Mouse (Mus musculus) liver, postnatal 0 days (tissue): ENCODE measurements around the gene Dnm1. TPM values are rescaled to one million over a fixed set of nuclear protein-coding genes. Genes with fewer than 3 reads are reported as not detected.

Experiments used
- ATAC-seq: fragments of 200-750 bp; cut with Nextera tagmentation; 2 replicates; pipeline ENCODE4 v1.8.0; 2017; ENCODE audit warnings: mild to moderate bottlenecking, moderate library complexity
- DNase-seq: peaks from one replicate; pipeline ENCODE4 v3.0.0-alpha.2; 2016
- H3K27ac ChIP-seq: fragments of 300-500 bp; sonication (generic); 2 replicates; pipeline ENCODE4 v1.5.1; 2014; ENCODE audit warnings: antibody characterized with exemption, moderate library complexity, mild to moderate bottlenecking, low read depth
- H3K27me3 ChIP-seq: fragments of 300-500 bp; sonication (generic); 2 replicates; pipeline ENCODE4 v1.6.1; 2014; ENCODE audit warnings: low read length, control low read depth, mixed read lengths; ENCODE audit not compliant: insufficient read depth
- H3K36me3 ChIP-seq: fragments of 300-500 bp; sonication (generic); replicated peaks from 2 replicates; pipeline ENCODE4 v1.6.1; 2014; ENCODE audit warnings: mild to moderate bottlenecking, control low read depth, low read length, moderate library complexity, mixed read lengths; ENCODE audit not compliant: insufficient read depth
- H3K4me1 ChIP-seq: fragments of 300-500 bp; sonication (generic); 2 replicates; pipeline ENCODE4 v1.6.1; 2014; ENCODE audit warnings: antibody characterized with exemption, mild to moderate bottlenecking, control low read depth; ENCODE audit not compliant: insufficient read depth
- H3K4me2 ChIP-seq: fragments of 300-500 bp; sonication (generic); 2 replicates; pipeline ENCODE4 v1.6.1; 2014; ENCODE audit warnings: low read depth, mild to moderate bottlenecking, low read length, moderate library complexity, mixed read lengths
- H3K4me3 ChIP-seq: fragments of 300-500 bp; sonication (generic); 2 replicates; pipeline ENCODE4 v1.5.1; 2014; ENCODE audit warnings: low read depth, low read length
- H3K9ac ChIP-seq: fragments of 300-500 bp; sonication (generic); replicated peaks from 2 replicates; pipeline ENCODE4 v1.6.1; 2014; ENCODE audit warnings: mild to moderate bottlenecking, moderate library complexity
- H3K9me3 ChIP-seq: fragments of 300-500 bp; sonication (generic); 2 replicates; pipeline ENCODE4 v1.6.1; 2016; ENCODE audit warnings: mild to moderate bottlenecking, control low read depth, low read length, mixed read lengths
- CTCF ChIP-seq: sonication (generic); IDR thresholded peaks from 2 replicates; pipeline ENCODE4 v1.5.1; 2016; ENCODE audit warnings: antibody characterized with exemption, low read depth
- EP300 ChIP-seq: IDR thresholded peaks from 2 replicates; pipeline ENCODE4 v1.6.1; 2016; ENCODE audit warnings: antibody characterized with exemption, low read depth, mild to moderate bottlenecking
- WGBS: fragments of 180-500 bp; shearing (Covaris S2); extraction: QIAGEN DNeasy Blood & Tissue Kit; methylation state at CpG from one replicate; pipeline ENCODE4 v1.1.7; 2014; ENCODE audit not compliant: insufficient replicate concordance; 5-methylcytosine and 5-hydroxymethylcytosine counted together
- polyA plus RNA-seq: library from polyadenylated mRNA; unstranded; fragments of >200 nt; fragmentation: Nextera tagmentation; extraction: Ambion mirVana; gene quantifications from 2 replicates; pipeline ENCODE4 v1.2.1, GENCODE M21; 2015

Gene Dnm1
- polyA plus RNA-seq, 1 experiment from 2014 or later: 0.25 TPM

- peaks cover 4% of the 10 kb centered on the region for H3K27me3 ChIP-seq
- no peak overlapping the region for H3K9ac ChIP-seq
- H3K4me3 ChIP-seq: no peak overlapping the region
- TF ChIP-seq EP300 (no peak), CTCF (no peak)
- H3K9me3 ChIP-seq: no peaks in the 10 kb centered on the region
- H3K36me3 ChIP-seq: no peaks in the 10 kb centered on the region
- no peak overlapping the region for H3K27ac ChIP-seq
- peaks cover 27% of the 10 kb centered on the region for H3K4me1 ChIP-seq
- no peak overlapping the region for H3K4me2 ChIP-seq
- ATAC-seq (no peak), DNase-seq (no peak)
- 66% methylated on average over 3 of the region's 3 CpGs for WGBS
Observed at GRCm38 (mm10) chr2:32357710-32358109, 4.6 kb upstream of the Dnm1 start.

DNA sequence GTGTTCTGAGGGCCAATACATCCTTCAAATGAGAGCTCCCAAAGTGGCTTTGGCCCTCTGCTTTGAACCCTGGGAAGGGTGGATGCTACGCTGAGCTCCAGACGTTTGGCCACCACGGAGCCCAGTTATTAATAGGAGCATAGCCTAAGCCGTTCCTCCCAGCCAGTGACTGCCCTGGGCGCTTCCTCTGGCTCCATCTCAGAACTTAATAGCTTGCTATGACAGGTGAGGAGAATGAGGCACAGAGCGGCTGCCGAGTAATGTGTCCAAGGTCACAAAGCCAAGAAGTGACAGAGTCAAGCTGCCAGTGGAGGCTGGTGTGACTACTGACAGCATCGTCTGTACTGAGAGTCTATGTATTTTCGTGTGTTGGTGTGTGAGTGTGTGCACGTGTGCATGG, 3.1 kb upstream of the Dnm1 start:
- Histone ChIP-seq H3K36me3 (no peaks in the 10 kb centered on the region), H3K9me3 (no peaks in the 10 kb centered on the region), H3K4me1 (peaks cover 23% of the 10 kb centered on the region), H3K27ac (no peak overlapping the region), H3K27me3 (peaks cover 19% of the 10 kb centered on the region), H3K4me2 (no peak overlapping the region), H3K4me3 (no peak overlapping the region), H3K9ac (no peak overlapping the region)
- 74% methylated on average over 10 of the region's 10 CpGs for WGBS
- no peak for DNase-seq
- no peak for ATAC-seq
- TF ChIP-seq CTCF (no peak), EP300 (no peak)

DNA sequence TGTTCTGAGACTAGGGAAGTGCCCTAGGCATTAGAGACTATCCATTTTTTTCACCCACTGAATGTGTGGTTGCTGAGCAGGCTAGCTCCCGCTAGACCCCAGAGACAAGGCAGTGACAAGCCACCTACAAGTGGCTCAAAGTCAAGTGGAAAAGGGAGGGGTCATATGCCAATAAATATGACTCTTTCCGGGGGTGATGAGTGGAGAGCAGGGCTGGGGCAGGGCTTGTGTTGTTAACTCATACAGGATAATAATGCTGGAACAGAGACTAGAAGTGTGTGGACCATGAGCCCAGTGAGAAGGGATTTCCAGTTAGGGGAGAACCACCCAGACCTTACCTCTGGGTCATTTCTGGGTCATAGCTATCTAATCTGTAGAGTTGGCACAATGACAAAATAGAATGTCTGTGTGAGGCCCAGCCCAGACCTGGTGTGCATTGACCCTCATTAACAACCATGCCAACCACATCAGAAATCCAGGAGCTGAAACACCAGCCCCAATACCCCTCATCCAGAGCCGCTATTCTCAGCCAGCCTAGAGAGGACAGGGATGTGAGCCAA, 1.3 kb upstream of the Dnm1 start:
- Histone ChIP-seq H3K27me3 (peaks cover 22% of the 10 kb centered on the region), H3K9ac (no peak overlapping the region), H3K4me2 (no peak overlapping the region), H3K4me1 (peaks cover 16% of the 10 kb centered on the region), H3K27ac (no peak overlapping the region), H3K4me3 (no peak overlapping the region), H3K36me3 (no peaks in the 10 kb centered on the region), H3K9me3 (no peaks in the 10 kb centered on the region)
- 80% methylated on average over 3 of the region's 3 CpGs for WGBS
- no peak for DNase-seq
- ATAC-seq: no peak
- TF ChIP-seq CTCF: no peak
- TF ChIP-seq EP300: no peak

GRCm38 (mm10) chr2:32353836-32354235, 698 bp upstream of the Dnm1 start:
- no peak overlapping the region for H3K4me2 ChIP-seq
- H3K27ac ChIP-seq: no peak overlapping the region
- no peak overlapping the region for H3K4me3 ChIP-seq
- no peaks in the 10 kb centered on the region for H3K9me3 ChIP-seq
- H3K9ac ChIP-seq: no peak overlapping the region
- ATAC-seq (no peak), DNase-seq (no peak)
- TF ChIP-seq EP300 (no peak), CTCF (no peak)
- H3K4me1 ChIP-seq: peaks cover 16% of the 10 kb centered on the region
- H3K27me3 ChIP-seq: peaks cover 22% of the 10 kb centered on the region
- H3K36me3 ChIP-seq: no peaks in the 10 kb centered on the region
- 49% methylated on average over 6 of the region's 6 CpGs for WGBS

DNA sequence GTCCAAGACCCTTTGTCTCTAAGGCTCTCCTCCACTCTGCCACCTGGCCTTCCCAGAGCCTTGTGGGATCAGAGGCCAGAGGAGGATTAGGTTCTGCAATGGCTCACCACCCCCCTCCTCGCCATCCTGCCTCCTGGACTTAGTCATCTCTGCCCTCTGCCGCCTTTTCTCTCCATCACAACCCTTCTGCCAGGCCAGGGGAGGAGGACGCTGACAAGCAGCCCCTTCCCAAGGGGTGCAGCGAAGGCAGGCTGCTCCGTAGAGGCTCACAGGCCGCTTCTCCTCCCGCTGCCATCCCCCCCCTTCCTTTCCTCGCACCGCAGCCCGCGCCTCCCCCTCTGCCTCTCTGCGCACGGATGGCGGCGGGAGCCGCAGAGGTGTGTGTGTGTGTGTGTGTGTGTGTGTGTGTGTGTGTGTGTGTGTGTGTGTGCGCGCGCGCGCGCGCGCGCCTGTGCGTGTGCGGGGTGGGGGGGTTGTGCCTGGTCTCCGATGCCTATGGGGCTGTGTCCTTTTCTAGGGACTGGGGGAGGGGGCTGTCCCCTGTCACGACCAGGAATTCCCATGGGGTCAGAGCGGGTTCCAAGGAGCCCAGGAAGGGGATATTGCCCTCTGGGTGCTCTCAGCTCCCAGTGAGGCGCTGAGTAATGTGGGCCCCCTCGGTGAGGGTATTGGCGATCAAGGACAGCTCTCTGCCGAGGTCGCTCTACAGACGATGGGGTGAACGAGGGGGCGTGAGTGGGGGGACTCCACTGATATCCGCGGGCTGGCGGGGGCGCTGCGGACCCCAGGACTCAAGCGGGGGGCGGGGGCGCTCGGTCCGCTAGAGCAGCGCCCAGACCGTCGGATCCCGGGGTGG, 759 bp downstream of the Dnm1 start, which contains the start of gene Ciz1:
TSS of gene Ciz1 (plus strand) at position 177 of the 856 bp plus-strand sequence.
- Histone ChIP-seq H3K9ac (peak within 1 kb of the TSS; percentile 42), H3K36me3 (no peaks in the 10 kb centered on the region), H3K9me3 (no peaks in the 10 kb centered on the region), H3K27me3 (peaks cover 22% of the 10 kb centered on the region), H3K27ac (no peak within 1 kb of the TSS), H3K4me3 (peak within 1 kb of the TSS; percentile 59), H3K4me1 (peaks cover 16% of the 10 kb centered on the region), H3K4me2 (peak within 1 kb of the TSS; percentile 97)
- no peak for TF ChIP-seq EP300
- ATAC-seq: 0 out of 2 replicates have a peak, but pooled peaks have one; percentile 2
- DNase-seq: no peak
- WGBS: 2% methylated on average over 28 of the region's 52 CpGs

GRCm38 (mm10) chr2:32351471-32351961, 1.6 kb downstream of the Dnm1 start:
- H3K9ac ChIP-seq: no peak overlapping the region
- H3K4me3 ChIP-seq: no peak overlapping the region
- H3K4me1 ChIP-seq: peaks cover 16% of the 10 kb centered on the region
- no peak overlapping the region for H3K27ac ChIP-seq
- DNase-seq: no peak
- no peaks in the 10 kb centered on the region for H3K9me3 ChIP-seq
- H3K4me2 ChIP-seq: no peak overlapping the region
- H3K27me3 ChIP-seq: peaks cover 22% of the 10 kb centered on the region
- ATAC-seq: no peak
- TF ChIP-seq EP300: no peak
- no peak for TF ChIP-seq CTCF
- WGBS: 42% methylated on average over 9 of the region's 9 CpGs
- no peaks in the 10 kb centered on the region for H3K36me3 ChIP-seq
